Mouse (Mus musculus) intestine, postnatal 0 days (tissue): Measurements from ENCODE around the gene Stum. TPM values are rescaled to one million over a fixed set of nuclear protein-coding genes. Genes with fewer than 3 reads are reported as not detected.

Source experiments
- ATAC-seq: fragments of 200-750 bp; cut with Nextera tagmentation; 2 replicates; pipeline ENCODE4 v1.8.0; 2017; ENCODE audit warnings: mild to moderate bottlenecking, moderate TSS enrichment, moderate library complexity
- H3K27ac ChIP-seq: fragments of 300-500 bp; sonication (generic); 2 replicates; pipeline ENCODE4 v1.5.1; 2014; ENCODE audit warnings: mild to moderate bottlenecking, low read depth, low read length, moderate library complexity
- H3K27me3 ChIP-seq: fragments of 300-500 bp; sonication (generic); replicated peaks from 2 replicates; pipeline ENCODE4 v1.6.1; 2014; ENCODE audit warnings: low read length, mixed read lengths; ENCODE audit not compliant: control insufficient read depth, insufficient read depth
- H3K36me3 ChIP-seq: fragments of 300-500 bp; sonication (generic); 2 replicates; pipeline ENCODE4 v1.6.1; 2014; ENCODE audit warnings: mild to moderate bottlenecking, moderate library complexity; ENCODE audit not compliant: control insufficient read depth, insufficient read depth
- H3K4me1 ChIP-seq: fragments of 300-500 bp; sonication (generic); replicated peaks from 2 replicates; pipeline ENCODE4 v1.6.1; 2014; ENCODE audit warnings: antibody characterized with exemption, low read length, mixed read lengths; ENCODE audit not compliant: control insufficient read depth, insufficient read depth
- H3K4me2 ChIP-seq: fragments of 300-500 bp; sonication (generic); replicated peaks from 2 replicates; pipeline ENCODE4 v1.6.1; 2014; ENCODE audit warnings: low read depth, mild to moderate bottlenecking, moderate library complexity
- H3K4me3 ChIP-seq: fragments of 300-500 bp; sonication (generic); 2 replicates; pipeline ENCODE4 v1.5.1; 2014; ENCODE audit warnings: low read depth, low read length
- H3K9ac ChIP-seq: fragments of 300-500 bp; sonication (generic); 2 replicates; pipeline ENCODE4 v1.6.1; 2014; ENCODE audit warnings: mild to moderate bottlenecking, low read depth, low read length
- H3K9me3 ChIP-seq: fragments of 300-500 bp; sonication (generic); 2 replicates; pipeline ENCODE4 v1.6.1; 2016; ENCODE audit warnings: mixed run types; ENCODE audit not compliant: control insufficient read depth
- CTCF ChIP-seq: sonication (generic); IDR thresholded peaks from 2 replicates; pipeline ENCODE4 v1.5.1; 2016; ENCODE audit warnings: low read depth, mild to moderate bottlenecking, control low read depth, antibody characterized with exemption, moderate library complexity
- WGBS: fragments of 180-500 bp; shearing (Covaris S2); extraction: QIAGEN DNeasy Blood & Tissue Kit; methylation state at CpG from one replicate; pipeline ENCODE4 v1.1.7; 2014; 5-methylcytosine and 5-hydroxymethylcytosine counted together
- polyA plus RNA-seq: library from polyadenylated mRNA; unstranded; fragments of >200 nt; fragmentation: Nextera tagmentation; extraction: Ambion mirVana; gene quantifications from 2 replicates; pipeline ENCODE4 v1.2.1, GENCODE M21; 2015

The Stum gene
- polyA plus RNA-seq, 1 experiment from 2014 or later, result 2.6 TPM

- H3K27ac ChIP-seq, result no peak overlapping the region
- no peak overlapping the region for H3K4me2 ChIP-seq
- no peak for TF ChIP-seq CTCF
- peaks cover 8% of the 10 kb centered on the region; the same call in 1 of the 2 replicates for H3K27me3 ChIP-seq
- WGBS, result 8% methylated on average over 9 of the region's 9 CpGs
- no peak overlapping the region for H3K4me3 ChIP-seq
- no peak overlapping the region for H3K9ac ChIP-seq
- H3K9me3 ChIP-seq, result no peaks in the 10 kb centered on the region
- H3K4me1 ChIP-seq, result no peaks in the 10 kb centered on the region
- 0 out of 2 replicates have a peak, but pooled peaks have one; percentile 23 for ATAC-seq
- no peaks in the 10 kb centered on the region for H3K36me3 ChIP-seq
Observed at GRCm38 (mm10) chr1:180434925-180435324, 48.4 kb downstream of the Stum start.

- TF ChIP-seq CTCF, result peak; percentile 98
- no peak overlapping the region for H3K27ac ChIP-seq
- H3K27me3 ChIP-seq, result peaks cover 8% of the 10 kb centered on the region; the same call in 1 of the 2 replicates
- no peak overlapping the region for H3K4me3 ChIP-seq
- H3K9me3 ChIP-seq, result no peaks in the 10 kb centered on the region
- H3K36me3 ChIP-seq, result no peaks in the 10 kb centered on the region
- WGBS, result 16% methylated on average over 7 of the region's 7 CpGs
- H3K4me2 ChIP-seq, result no peak overlapping the region
- H3K4me1 ChIP-seq, result no peaks in the 10 kb centered on the region
- H3K9ac ChIP-seq, result no peak overlapping the region
- ATAC-seq, result peak; percentile 64
Observed at GRCm38 (mm10) chr1:180433796-180434566, 49.3 kb downstream of the Stum start.

- Histone ChIP-seq H3K27me3 (peaks cover 8% of the 10 kb centered on the region; the same call in 1 of the 2 replicates), H3K4me1 (no peaks in the 10 kb centered on the region), H3K36me3 (no peaks in the 10 kb centered on the region), H3K4me3 (no peak overlapping the region), H3K27ac (no peak overlapping the region), H3K9me3 (no peaks in the 10 kb centered on the region), H3K9ac (no peak overlapping the region), H3K4me2 (peak overlapping the region; percentile 14)
- no peak for ATAC-seq
- TF ChIP-seq CTCF, result no peak
- WGBS, result 8% methylated on average over 16 of the region's 16 CpGs
Observed at GRCm38 (mm10) chr1:180433098-180433538, 50.2 kb downstream of the Stum start.

- H3K4me2 ChIP-seq, result no peak overlapping the region
- peaks cover 8% of the 10 kb centered on the region; the same call in 1 of the 2 replicates for H3K27me3 ChIP-seq
- H3K36me3 ChIP-seq, result no peaks in the 10 kb centered on the region
- TF ChIP-seq CTCF, result no peak
- H3K4me1 ChIP-seq, result no peaks in the 10 kb centered on the region
- no peaks in the 10 kb centered on the region for H3K9me3 ChIP-seq
- 69% methylated on average over 12 of the region's 12 CpGs for WGBS
- H3K4me3 ChIP-seq, result no peak overlapping the region
- no peak overlapping the region for H3K27ac ChIP-seq
- ATAC-seq, result no peak
- no peak overlapping the region for H3K9ac ChIP-seq
Observed at GRCm38 (mm10) chr1:180431833-180432232, 51.5 kb downstream of the Stum start.

GRCm38 (mm10) chr1:180429819-180430218 is 53.5 kb downstream of the Stum start:
- Histone ChIP-seq H3K9ac (no peak overlapping the region), H3K9me3 (no peaks in the 10 kb centered on the region), H3K4me1 (no peaks in the 10 kb centered on the region), H3K4me2 (no peak overlapping the region), H3K27me3 (peaks cover 8% of the 10 kb centered on the region; the same call in 1 of the 2 replicates), H3K36me3 (no peaks in the 10 kb centered on the region), H3K4me3 (no peak overlapping the region), H3K27ac (no peak overlapping the region)
- WGBS, result 18% methylated on average over 5 of the region's 5 CpGs
- ATAC-seq, result no peak
- TF ChIP-seq CTCF, result no peak

GRCm38 (mm10) chr1:180428871-180429270 is 54.4 kb downstream of the Stum start:
- no peak overlapping the region for H3K9ac ChIP-seq

More at GRCm38 (mm10) chr1:180428871-180429270, 54.4 kb downstream of the Stum start:
- H3K27me3 ChIP-seq, result peaks cover 7% of the 10 kb centered on the region; the same call in 1 of the 2 replicates
- no peak overlapping the region for H3K4me3 ChIP-seq
- WGBS, result 74% methylated on average over 8 of the region's 8 CpGs
- no peaks in the 10 kb centered on the region; the same call in 1 of the 2 replicates for H3K36me3 ChIP-seq
- H3K4me2 ChIP-seq, result no peak overlapping the region
- H3K4me1 ChIP-seq, result no peaks in the 10 kb centered on the region
- no peaks in the 10 kb centered on the region for H3K9me3 ChIP-seq
- no peak for TF ChIP-seq CTCF
- H3K27ac ChIP-seq, result no peak overlapping the region
- no peak for ATAC-seq
